Mouse (Mus musculus) central nervous system, embryonic 18 days (tissue): ENCODE measurements around the gene Cd48. TPM values are rescaled to one million over a fixed set of nuclear protein-coding genes. Genes with fewer than 3 reads are reported as not detected.

Experiments used
- polyA plus RNA-seq: library from polyadenylated mRNA; depleted of rRNA; stranded (reverse); fragments of >200 nt; gene quantifications from 2 replicates; pipeline ENCODE4 v1.2.3, GENCODE M21; 2012; rRNA removed

Cd48 gene
- polyA plus RNA-seq: 0.56 and 0.84 TPM in 2 replicates

DNA sequence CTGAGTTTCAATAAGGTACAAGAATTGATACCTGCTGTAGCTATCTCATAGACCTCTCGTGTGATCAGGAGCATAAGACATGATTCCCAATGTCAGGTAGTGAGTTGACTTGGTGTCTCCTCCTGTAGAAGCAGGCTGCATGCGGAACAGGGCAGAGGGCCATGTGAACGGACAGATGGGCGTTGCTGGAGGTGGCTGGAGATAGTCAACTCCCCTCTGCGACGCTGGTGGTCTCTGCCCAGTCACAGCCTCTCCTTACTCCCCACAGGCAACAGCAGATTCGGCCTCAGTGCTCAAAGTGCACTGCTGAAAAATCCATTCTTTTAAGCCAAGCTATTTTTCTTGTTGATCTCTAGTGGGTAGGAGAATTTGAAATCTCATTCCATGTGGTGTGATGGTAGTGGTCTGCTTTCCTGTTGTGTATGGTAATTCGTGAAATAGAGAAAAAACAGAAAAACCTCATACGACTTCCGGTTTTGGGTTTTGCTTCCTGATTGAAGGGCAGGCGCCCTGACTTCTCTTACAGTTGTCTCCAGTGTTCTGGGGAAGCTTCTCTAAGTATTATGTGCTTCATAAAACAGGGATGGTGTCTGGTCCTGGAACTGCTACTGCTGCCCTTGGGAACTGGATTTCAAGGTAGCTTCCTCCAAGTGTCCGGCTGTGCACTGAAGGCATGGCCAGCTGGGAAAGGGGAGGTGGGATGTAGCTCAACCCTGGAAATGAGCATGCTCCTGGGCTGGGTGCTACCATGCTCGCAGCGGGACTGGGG is at the start of gene Cd48:
Cd48 (plus strand) TSS at position 479 of the 769 bp plus-strand sequence.

GRCm38 (mm10) chr1:171652734-171653133 is 29.1 kb upstream of the Cd48 start, which contains the start of gene Slamf7:
Gene Slamf7, minus strand, starts transcription at chr1:171653035.

Other genes with a start within 250 kb of the Cd48 start
- 4.3 and 5.2 TPM in 2 replicates for gene F11r, start 244.5 kb upstream of the Cd48 start, polyA plus RNA-seq
- 18.7 and 19.8 TPM in 2 replicates for gene Alyref2, start 178.5 kb upstream of the Cd48 start, polyA plus RNA-seq
- 0.04 TPM in 1 of 2 replicates, not detected in the other for gene Itln1, start 146.7 kb upstream of the Cd48 start, polyA plus RNA-seq
- not detected in 2 replicates for gene Cd244a, start 122.8 kb upstream of the Cd48 start, polyA plus RNA-seq
- gene Ly9, start 74.6 kb upstream of the Cd48 start, polyA plus RNA-seq: 0.16 and 0.24 TPM in 2 replicates
- gene Slamf7, start 29.0 kb upstream of the Cd48 start, polyA plus RNA-seq: 0.01 TPM in 1 of 2 replicates, not detected in the other
- 0.10 and 0.20 TPM in 2 replicates for gene Slamf1, start 85.1 kb downstream of the Cd48 start, polyA plus RNA-seq
- gene Cd84, start 157.7 kb downstream of the Cd48 start, polyA plus RNA-seq: 0.70 and 0.84 TPM in 2 replicates
- gene Gm10521, start 213.7 kb downstream of the Cd48 start, polyA plus RNA-seq: 0.03 and 0.05 TPM in 2 replicates
- gene Slamf6, start 235.5 kb downstream of the Cd48 start, polyA plus RNA-seq: 0.01 TPM in 1 of 2 replicates, not detected in the other